Mouse (Mus musculus): ENCODE measurements around the gene Cebpb.
"Not testable (repeated sequence)": the region's sequence is repeated elsewhere in the genome, so short reads cannot be mapped to it uniquely, and the experiment has no call there.

Gene Cebpb

GRCm38 (mm10) chr2:167688498-167689451, at the start of gene Cebpb:
Gene Cebpb, plus strand, starts transcription at chr2:167688915.
- DNase-seq (ENCODE audit: low spot score): peak; percentile 81

- DNase-seq (ENCODE audit: low spot score): no peak
Measured at GRCm38 (mm10) chr2:167640279-167640678, 48.4 kb upstream of the Cebpb start.

DNA sequence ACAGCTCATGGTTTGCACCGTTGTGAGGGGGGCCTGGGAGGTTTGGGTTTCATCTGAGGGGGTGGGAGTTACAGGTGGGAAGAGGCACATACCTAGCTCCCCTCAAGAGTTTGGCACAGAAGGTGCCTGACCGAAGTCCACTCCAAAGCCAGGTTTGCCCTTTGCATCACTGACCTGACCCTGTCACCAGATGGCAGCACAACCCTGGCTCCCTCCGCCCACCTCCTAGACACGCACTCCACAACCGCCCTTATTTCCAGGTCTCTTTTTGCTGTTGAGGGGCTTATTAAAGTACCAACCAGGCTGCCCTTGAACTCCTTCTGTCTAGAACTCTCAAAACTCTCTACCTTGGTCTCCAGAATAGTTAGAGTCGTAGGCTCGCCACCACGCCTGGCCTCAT, 47.4 kb upstream of the Cebpb start:
- DNase-seq (ENCODE audit: low spot score): peak; percentile 60

DNA sequence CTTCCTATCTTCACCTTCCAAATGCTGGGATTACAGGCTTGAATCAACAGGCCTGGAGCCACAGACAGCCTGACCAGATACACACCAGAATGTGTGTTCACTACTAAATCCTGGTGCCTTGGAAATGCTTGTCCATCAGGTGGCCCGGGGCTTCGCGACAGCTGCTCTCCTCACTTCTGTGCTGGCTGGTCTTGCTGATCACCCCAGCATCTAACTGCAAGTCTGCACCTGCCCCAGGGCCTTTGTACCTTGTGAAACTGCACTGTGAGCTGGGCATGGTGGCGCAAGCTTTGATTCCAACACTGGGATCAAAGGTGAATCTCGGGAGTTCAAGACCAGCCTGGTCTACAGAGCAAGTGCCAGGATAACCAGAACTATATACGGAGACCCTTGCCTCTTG, 46.6 kb upstream of the Cebpb start:
- no peak for DNase-seq (ENCODE audit: low spot score)

DNA sequence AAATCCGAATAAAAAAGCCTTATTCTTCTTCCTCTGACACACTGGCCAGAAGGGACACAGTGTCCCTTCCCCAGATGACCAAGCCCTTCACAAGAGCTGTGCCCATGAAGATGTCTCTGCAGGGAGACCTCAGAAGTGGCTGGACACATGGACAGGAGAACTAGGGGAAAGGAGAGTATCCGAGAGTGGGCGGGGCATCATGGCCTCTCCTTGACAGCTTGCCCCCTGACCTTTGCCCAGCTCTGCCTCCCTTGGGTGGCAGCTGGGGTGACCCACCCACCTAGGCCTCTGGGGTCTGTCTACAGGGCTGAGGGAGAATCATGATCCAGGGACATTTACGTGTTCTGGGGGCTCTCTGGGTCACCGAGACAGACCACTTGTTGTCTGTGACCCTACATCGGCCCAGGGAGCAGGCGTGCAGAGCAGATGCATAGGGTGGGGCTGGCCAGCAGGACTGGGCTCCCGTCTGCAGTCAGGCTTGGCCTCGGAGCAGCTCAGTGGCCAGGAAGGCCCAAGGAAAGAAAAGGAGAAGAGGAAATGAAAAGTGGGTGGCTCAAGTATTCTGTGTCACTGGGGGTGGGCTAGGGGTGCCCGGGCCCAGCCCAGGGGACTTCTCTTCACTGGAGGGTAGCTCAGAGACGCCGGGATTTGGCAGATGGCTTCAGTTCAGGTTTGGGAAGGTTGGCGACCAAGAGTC, 45.2 kb upstream of the Cebpb start:
- DNase-seq (ENCODE audit: low spot score): not testable (repeated sequence)

GRCm38 (mm10) chr2:167646411-167646810, 42.3 kb upstream of the Cebpb start:
- no peak for DNase-seq (ENCODE audit: low spot score)

- DNase-seq (ENCODE audit: low spot score): no peak
Measured at GRCm38 (mm10) chr2:167649290-167650032, 39.3 kb upstream of the Cebpb start.

DNA sequence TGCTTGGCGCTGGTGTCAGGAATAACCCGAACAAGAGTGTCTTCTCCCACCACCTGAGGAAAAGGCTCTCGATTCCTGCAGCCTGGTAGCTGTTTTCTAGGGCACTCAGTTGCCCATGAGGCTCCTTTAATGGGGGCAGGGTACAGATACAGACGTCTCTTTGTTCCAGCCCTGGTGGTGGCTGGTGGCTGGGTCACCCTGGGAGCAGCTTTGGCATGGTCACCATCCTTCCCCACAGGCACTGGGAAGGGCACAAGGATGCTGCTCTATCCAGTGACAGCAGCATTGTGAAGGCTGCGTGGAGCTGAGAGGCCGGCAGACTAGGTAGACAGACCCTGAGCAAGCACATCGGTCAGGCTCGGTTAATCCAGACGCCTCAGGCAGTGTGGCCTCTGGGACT, 37.1 kb upstream of the Cebpb start:
- peak; percentile 67 for DNase-seq (ENCODE audit: low spot score)

- DNase-seq (ENCODE audit: low spot score): no peak
Measured at GRCm38 (mm10) chr2:167652694-167653093, 36.0 kb upstream of the Cebpb start.

- DNase-seq (ENCODE audit: low spot score): no peak
Measured at GRCm38 (mm10) chr2:167654911-167655600, 33.7 kb upstream of the Cebpb start.

GRCm38 (mm10) chr2:167656629-167657478, 31.9 kb upstream of the Cebpb start:
- DNase-seq (ENCODE audit: low spot score): peak; percentile 59

DNA sequence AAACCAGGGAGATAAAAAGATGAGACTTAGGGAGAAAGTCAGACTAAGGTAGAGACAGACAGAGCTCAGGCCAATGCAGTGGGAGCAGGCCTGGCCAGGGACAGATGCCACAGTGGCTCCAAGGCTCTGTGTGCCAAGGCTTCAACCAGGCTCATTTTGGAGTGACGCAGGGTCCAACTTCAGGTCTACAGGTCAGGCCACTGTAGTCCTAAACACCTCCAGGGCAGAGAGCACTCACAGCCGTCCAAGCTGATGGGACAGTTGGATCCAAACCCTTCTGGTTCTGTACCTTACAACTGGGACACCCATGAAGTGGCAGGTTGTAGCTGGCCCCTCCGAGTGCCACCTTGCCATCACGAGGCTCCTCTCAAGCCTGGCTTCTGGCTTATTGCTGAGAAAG, 30.7 kb upstream of the Cebpb start:
- DNase-seq (ENCODE audit: low spot score): no peak

- DNase-seq (ENCODE audit: low spot score): no peak
Measured at GRCm38 (mm10) chr2:167658712-167659111, 30.0 kb upstream of the Cebpb start.

- DNase-seq (ENCODE audit: low spot score): no peak
Measured at GRCm38 (mm10) chr2:167659177-167659846, 29.4 kb upstream of the Cebpb start.

- DNase-seq (ENCODE audit: low spot score): peak; percentile 62
Measured at GRCm38 (mm10) chr2:167659847-167660610, 28.7 kb upstream of the Cebpb start.

- DNase-seq (ENCODE audit: low spot score): no peak
Measured at GRCm38 (mm10) chr2:167660611-167660971, 28.1 kb upstream of the Cebpb start.

GRCm38 (mm10) chr2:167661270-167662203, 27.2 kb upstream of the Cebpb start, which contains the start of gene Gm20431:
Gene Gm20431, minus strand, starts transcription at chr2:167661496.
- peak; percentile 95 for DNase-seq (ENCODE audit: low spot score)

DNA sequence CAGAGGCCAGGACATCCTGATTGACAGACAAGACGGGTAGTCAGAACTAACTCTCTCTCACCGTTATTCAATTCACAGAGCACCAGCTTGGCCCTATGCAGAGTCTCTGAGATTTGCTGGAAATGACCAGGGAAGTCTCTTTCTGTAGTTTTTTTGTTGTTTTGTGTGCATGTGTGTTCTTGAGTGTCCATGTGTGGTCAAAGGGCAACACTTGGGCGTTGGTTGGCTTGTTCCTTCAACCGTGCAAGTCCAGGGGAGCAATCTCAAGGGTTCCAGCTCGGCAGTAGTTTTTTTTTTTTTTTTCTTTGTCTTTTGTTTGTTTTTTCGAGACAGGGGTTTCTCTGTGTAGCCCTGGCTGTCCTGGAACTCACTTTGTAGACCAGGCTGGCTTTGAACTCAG, 26.0 kb upstream of the Cebpb start:
- no peak for DNase-seq (ENCODE audit: low spot score)

All from layer of hippocampus, adult 11-12 months (tissue).